Mouse (Mus musculus): ENCODE measurements at regions not wholly inside any gene's neighbourhood (a gene's known extent, or its start where the extent isn't known, plus 50 kb on each side); places are given as distances from the start of the nearest gene placed in this dataset.

- DNase-seq (ENCODE audit: low spot score in 2 of 2), result no peak
These were observed 165.3 kb upstream of the Sox11 start for GRCm38 (mm10) chr12:27507523-27508225.

DNA sequence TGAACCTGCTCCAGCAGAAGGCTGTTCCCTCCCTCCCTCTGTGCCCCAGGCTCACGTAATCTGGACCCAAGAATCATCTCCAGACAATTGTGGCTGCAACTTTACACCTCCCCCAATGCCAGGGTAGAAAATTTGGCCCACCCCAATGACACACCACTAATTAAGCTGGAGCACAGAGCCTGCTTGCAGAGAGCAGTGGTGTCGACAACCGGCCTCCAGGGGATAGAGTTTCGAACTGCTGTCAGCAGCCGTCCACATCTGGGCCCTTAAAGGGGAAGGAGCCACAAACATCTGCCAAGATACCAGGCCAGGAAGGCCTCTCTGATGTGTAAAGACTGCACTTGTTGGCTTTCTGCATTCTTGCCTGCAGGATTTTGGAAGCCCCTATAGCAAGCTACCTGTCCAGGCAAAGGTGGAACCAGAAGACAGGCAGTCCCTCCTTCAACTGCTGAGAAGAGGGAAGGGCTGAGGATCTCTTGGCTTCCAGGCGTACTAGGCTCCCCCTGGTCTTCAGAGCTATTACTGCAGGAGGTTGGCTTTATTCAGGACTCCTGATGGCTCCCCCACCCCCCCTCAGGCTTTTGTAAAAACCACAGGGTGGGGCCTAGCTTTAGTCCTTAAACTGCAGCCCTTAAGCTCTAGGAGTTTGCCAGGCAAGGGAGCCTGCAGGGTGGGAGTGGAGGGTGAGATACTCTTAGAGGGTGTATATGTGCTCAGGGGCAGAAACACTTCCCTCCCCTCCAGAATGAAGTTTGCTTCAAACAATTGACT lies 160.5 kb upstream of the Sox11 start:
- DNase-seq (ENCODE audit: low spot score in 2 of 2), result peak in 1 of 2 experiments; percentile 18

- no peak for DNase-seq (ENCODE audit: low spot score in 2 of 2)
These were observed 158.1 kb upstream of the Sox11 start for GRCm38 (mm10) chr12:27500516-27500915.

- no peak for DNase-seq (ENCODE audit: low spot score in 2 of 2)
These were observed 156.9 kb upstream of the Sox11 start for GRCm38 (mm10) chr12:27499276-27499675.

DNA sequence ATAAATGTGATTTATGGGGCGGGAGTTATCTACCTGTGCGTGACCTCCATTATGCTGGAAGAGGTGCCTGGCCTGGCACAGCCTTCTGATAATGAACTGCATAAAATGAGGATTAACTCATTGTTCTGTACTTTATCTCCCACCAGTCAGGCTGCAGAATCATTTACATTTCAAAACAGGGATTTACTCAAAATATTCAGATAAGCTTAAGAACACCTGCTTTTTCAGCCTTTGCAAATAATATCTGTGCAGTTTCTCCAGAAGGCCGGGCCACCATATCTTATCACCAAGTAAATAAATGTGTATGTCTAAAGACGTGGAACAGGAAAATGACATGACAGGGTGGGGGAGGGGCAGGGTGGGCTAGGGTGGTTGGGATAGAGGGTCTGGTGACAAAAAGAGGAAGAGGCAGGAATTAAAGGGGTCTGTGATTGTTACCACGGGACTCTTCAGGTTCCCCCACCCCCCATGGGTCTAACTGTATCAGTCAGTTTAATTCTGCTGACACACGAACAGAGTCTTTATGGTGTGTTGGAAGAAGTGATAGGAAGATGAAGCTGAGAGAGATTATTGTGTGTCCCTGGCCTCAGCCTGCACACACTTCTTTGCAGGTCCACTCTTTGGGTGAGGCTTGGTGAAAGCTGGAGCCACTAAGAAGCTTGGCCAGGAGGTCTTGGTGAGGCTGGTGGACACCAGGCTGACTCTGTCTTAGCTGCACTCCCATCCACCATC lies 154.6 kb upstream of the Sox11 start:
- DNase-seq (ENCODE audit: low spot score in 2 of 2), result no peak

DNA sequence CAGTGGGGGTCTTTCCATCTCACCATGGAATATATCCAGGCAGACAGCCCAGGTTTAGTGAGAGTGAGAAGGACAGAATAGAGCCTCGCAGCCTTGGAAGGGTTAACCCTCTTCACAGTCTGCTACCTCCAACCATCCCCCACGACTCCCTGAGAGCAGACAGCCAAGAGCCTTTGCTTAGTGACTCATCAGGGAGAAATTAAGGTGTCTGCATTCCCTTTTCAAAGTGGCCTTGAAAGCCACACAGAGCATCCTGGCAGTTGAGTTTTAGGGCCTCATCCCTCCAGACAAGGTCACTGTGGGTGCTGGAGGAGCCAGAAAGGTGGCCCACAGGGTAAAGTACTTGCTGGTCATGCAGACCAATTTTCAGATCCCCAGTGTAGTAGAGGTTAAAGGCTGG lies 149.9 kb upstream of the Sox11 start:
- no peak for DNase-seq (ENCODE audit: low spot score in 2 of 2)

DNA sequence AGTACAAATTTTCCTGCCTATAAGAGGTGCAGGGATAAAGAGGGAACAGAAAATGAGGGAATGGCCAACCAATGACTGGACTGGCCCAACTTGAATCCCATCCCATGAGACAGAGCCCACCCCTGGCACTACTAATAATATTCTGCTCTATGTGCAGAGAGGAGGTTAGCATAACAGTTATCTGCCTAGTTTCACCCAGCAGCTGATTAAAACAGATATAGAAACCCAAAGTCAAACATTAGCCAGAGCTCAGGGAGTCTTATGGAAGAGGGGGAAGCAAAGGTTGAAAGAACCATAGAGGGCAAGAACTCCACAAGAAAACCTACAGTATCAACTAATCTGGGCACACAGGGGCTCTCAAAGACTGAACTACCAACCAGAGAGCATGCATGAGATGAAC lies 138.9 kb upstream of the Sox11 start:
- no peak for DNase-seq (ENCODE audit: low spot score in 2 of 2)

DNA sequence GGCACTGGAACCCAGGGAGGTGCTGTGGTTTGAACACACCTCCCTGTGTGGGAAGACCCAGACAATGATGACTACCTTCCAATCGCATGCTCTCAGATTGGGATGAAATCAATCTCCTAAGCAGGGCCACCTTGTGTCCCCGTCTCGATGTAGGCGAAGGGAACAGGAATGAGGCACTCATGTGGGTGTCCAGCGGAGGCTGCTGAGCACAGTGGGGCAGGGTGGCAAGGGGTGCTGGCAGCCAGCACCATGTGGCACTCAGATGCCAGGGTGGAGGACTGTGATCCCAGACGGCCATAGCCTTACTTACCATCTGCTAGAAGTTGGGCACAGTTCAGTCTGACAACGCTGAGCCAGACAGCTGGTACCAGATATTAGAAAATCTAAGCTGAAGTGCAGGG lies 137.2 kb upstream of the Sox11 start:
- no peak for DNase-seq (ENCODE audit: low spot score in 2 of 2)

DNA sequence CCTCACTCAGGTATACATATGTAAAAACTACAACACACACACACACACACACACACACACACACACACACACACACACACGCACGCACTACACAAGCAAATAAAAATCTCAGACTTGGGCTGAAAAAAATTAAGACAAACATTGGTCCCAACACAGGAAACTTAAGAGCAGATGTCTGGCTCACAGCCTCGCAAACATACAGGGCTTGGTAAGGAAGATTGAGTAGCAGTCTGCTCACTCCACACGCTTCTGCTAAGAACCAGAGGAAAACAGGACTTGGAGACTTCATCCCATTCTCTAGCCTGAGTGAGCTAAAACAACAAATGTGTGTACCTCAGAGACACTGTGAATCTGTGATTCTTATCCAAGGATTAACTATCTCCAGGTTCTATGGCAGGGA lies 132.3 kb upstream of the Sox11 start:
- DNase-seq (ENCODE audit: low spot score in 2 of 2), result no peak

DNA sequence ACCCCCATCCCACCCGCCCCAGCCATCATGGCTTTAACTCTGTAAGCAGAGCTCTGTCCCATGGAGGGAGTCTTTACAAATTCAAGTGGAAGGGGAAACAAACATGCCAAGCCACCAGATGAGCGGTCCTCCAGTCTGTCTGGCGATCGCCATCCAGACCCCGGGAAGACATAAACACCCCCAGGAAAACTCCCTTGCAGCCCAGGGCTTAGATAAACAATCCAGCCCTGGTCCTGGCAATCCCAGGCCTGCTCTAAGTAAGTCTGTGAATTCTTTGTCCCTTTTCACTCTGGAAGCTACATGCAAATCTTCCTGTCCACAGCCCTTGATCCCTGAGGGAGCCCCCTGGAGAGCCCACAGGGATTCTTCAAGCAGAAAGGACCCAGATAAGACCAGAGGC lies 129.2 kb upstream of the Sox11 start:
- no peak for DNase-seq (ENCODE audit: low spot score in 2 of 2)

GRCm38 (mm10) chr12:27470346-27470745 lies 128.0 kb upstream of the Sox11 start:
- DNase-seq (ENCODE audit: low spot score in 2 of 2), result no peak

DNA sequence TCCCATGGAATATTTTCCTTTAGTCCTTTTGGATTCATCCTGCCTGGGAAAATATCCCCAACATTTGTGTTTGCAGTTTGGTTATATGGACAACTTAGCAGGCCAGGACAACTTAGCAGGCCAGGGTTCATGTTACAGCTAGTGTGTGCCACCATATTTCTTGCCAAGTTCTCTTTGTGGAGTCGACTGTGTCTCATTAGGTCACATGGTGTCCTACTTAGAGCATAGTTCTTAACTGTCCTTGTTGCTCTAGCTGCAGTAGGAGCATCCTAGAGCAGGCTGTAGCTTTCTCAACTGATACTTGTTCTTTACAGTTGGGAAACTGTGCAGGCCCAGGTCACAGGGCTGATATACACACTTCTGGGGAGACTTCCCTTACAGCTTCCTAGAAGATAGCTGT lies 126.4 kb upstream of the Sox11 start:
- no peak for DNase-seq (ENCODE audit: low spot score in 2 of 2)

DNA sequence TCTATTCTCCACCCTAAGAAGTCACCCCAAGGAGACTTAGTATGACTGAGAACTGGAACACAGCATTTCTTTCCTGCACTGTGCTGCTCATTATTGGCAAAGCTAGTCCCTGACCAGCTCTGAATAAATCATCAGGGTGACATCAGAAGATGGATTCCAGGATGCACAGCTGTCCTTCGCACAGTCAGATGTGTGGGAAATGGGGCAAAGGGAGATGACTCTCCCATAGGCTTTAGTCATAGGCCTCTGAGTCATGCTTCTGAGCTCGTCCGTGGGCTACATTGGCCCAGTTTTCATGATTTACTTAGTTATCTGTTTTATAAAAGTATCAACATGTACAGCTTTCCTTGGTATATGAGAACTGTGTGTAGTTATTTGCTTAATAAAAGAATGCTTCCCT lies 125.8 kb upstream of the Sox11 start:
- no peak for DNase-seq (ENCODE audit: low spot score in 2 of 2)

GRCm38 (mm10) chr12:27465499-27466150 lies 123.3 kb upstream of the Sox11 start:
- no peak for DNase-seq (ENCODE audit: low spot score in 2 of 2)

GRCm38 (mm10) chr12:27458674-27459073 lies 116.3 kb upstream of the Sox11 start:
- no peak for DNase-seq (ENCODE audit: low spot score in 2 of 2)

DNA sequence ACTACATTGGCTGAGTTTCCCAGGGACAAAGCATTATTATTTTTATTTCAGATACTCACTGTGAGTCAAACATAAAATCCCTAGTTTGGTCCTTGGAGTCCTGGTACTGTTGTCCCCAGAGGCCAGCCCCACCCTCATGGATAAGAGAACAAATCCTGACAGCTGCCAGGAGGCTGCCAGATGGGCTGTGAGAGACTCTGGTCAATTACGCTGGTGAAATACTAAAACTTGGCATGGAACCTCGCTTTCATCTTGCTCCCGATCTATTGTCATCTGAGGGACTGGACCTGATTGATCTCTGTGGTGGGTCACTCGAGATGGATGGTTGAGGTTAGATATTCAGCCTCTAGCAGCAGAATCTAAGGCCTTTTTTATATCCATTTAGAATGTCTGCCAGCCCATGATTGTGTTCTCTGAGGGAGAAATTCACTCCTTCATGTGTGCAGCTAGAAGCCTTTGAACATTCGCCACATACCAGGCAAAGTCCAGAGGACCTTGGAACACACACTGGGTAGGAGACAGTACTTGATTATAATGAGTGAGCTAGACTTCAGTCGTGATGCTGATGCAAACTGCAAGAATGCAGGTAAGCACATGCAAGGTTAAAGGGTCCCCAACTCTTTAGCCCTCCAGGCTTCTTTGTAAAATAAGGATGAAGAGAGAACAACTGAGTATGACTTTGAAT lies 95.4 kb upstream of the Sox11 start:
- no peak for DNase-seq (ENCODE audit: low spot score in 2 of 2)

- DNase-seq (ENCODE audit: low spot score in 2 of 2), result no peak
These were observed 89.0 kb upstream of the Sox11 start for GRCm38 (mm10) chr12:27431338-27431737.

- DNase-seq (ENCODE audit: low spot score in 2 of 2), result no peak
These were observed 75.1 kb upstream of the Sox11 start for GRCm38 (mm10) chr12:27417387-27418009.

DNA sequence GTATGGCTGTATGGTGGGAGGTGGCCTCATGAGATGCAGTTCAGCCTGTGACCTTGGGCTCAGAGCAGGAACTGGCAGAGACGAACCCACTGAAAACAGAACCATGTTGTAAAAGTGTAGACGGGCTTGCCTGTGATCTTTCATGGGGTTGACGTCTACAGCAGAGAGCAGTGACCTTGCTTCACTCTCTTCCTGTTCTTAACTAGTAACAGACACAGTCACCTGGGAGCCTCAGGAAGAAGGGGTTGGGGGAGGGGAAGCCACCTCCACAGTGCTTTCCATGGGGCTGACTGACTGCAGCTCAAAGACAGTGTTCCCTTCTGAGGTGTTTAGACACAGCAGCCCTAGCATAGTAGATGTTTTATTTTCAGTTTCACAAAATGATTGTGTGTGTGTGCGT lies 68.2 kb upstream of the Sox11 start:
- DNase-seq (ENCODE audit: low spot score in 2 of 2), result no peak

- no peak for DNase-seq (ENCODE audit: low spot score in 2 of 2)
These were observed 66.1 kb upstream of the Sox11 start for GRCm38 (mm10) chr12:27408440-27408839.

DNA sequence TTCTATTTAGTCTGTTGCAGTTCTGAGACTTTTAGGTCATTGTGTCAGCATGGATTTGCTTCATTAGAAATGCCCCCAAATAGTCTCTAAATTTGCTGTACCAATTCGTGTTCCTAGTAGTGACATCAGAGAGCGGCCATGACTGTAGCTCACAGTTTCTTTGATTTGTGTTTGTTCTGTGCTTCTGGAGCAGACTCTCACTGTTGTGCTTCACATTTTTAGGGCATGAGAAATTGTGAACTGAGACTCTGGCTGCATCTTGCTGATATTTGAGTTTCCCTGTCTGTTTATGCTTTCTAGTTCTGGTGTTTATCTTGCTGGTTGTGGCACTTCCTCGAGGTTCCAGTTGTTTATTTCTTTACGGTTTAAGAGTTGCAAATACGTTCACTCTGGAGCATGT lies 57.0 kb upstream of the Sox11 start:
- DNase-seq (ENCODE audit: low spot score in 2 of 2), result no peak
